Mouse (Mus musculus) hindbrain, embryonic 16.5 days (tissue): ENCODE measurements around the gene Fip1l1. TPM values are rescaled to one million over a fixed set of nuclear protein-coding genes. Genes with fewer than 3 reads are reported as not detected.

Experiments used
- ATAC-seq: fragments of 200-750 bp; cut with Nextera tagmentation; 2 replicates; pipeline ENCODE4 v1.8.0; 2017; ENCODE audit warnings: moderate TSS enrichment, moderate library complexity
- H3K27ac ChIP-seq: fragments of 300-500 bp; sonication (generic); 2 replicates; pipeline ENCODE4 v1.5.1; 2014; ENCODE audit warnings: low read depth, mild to moderate bottlenecking, control low read depth, low read length, moderate library complexity
- H3K27me3 ChIP-seq: fragments of 300-500 bp; sonication (generic); replicated peaks from 2 replicates; pipeline ENCODE4 v1.6.1; 2014; ENCODE audit warnings: low read length; ENCODE audit not compliant: control insufficient read depth, insufficient read depth
- H3K36me3 ChIP-seq: fragments of 300-500 bp; sonication (generic); 2 replicates; pipeline ENCODE4 v1.6.1; 2014; ENCODE audit warnings: mild to moderate bottlenecking, low read length, moderate library complexity, mixed read lengths; ENCODE audit not compliant: control insufficient read depth, insufficient read depth
- H3K4me1 ChIP-seq: fragments of 300-500 bp; sonication (generic); 2 replicates; pipeline ENCODE4 v1.6.1; 2014; ENCODE audit warnings: low read depth, low read length; ENCODE audit not compliant: control insufficient read depth, insufficient read depth
- H3K4me2 ChIP-seq: fragments of 300-500 bp; sonication (generic); 2 replicates; pipeline ENCODE4 v1.6.1; 2014; ENCODE audit warnings: mild to moderate bottlenecking, low read length, control low read depth, moderate library complexity
- H3K4me3 ChIP-seq: fragments of 300-500 bp; sonication (generic); 2 replicates; pipeline ENCODE4 v1.5.1; 2014; ENCODE audit warnings: mild to moderate bottlenecking, low read length, control low read depth, moderate library complexity
- H3K9ac ChIP-seq: fragments of 300-500 bp; sonication (generic); 2 replicates; pipeline ENCODE4 v1.6.1; 2014; ENCODE audit warnings: low read depth, mild to moderate bottlenecking, control low read depth, low read length, moderate library complexity
- H3K9me3 ChIP-seq: fragments of 300-500 bp; sonication (generic); 2 replicates; pipeline ENCODE4 v1.6.1; 2014; ENCODE audit warnings: mild to moderate bottlenecking, low read length, moderate library complexity; ENCODE audit not compliant: control insufficient read depth
- WGBS: fragments of 180-500 bp; shearing (Covaris S2); extraction: QIAGEN DNeasy Blood & Tissue Kit; methylation state at CpG from one replicate; pipeline ENCODE4 v1.1.7; 2014; 5-methylcytosine and 5-hydroxymethylcytosine counted together
- polyA plus RNA-seq: library from polyadenylated mRNA; unstranded; fragments of >200 nt; fragmentation: Nextera tagmentation; extraction: Ambion mirVana; gene quantifications from 2 replicates; pipeline ENCODE4 v1.2.1, GENCODE M21; 2015

The Fip1l1 gene
- polyA plus RNA-seq, result 64.9 and 71.4 TPM in 2 replicates

- Histone ChIP-seq H3K9ac (peak within 1 kb of the TSS; percentile 95), H3K27me3 (no peaks in the 10 kb centered on the region), H3K27ac (peak within 1 kb of the TSS; percentile 90), H3K36me3 (no peaks in the 10 kb centered on the region), H3K4me1 (peaks cover 23% of the 10 kb centered on the region), H3K4me2 (peak within 1 kb of the TSS; percentile 72), H3K4me3 (peak within 1 kb of the TSS; percentile 84), H3K9me3 (no peaks in the 10 kb centered on the region)
- under 1% methylated on average over 62 of the region's 73 CpGs for WGBS
- peak; percentile 91 for ATAC-seq
Measured at GRCm38 (mm10) chr5:74535240-74536021, at the start of gene Fip1l1. TSS of gene Fip1l1 (plus strand) at chr5:74535449.

GRCm38 (mm10) chr5:74492705-74493104 lies 42.5 kb upstream of the Fip1l1 start:
- H3K27me3 ChIP-seq, result no peaks in the 10 kb centered on the region
- no peak for ATAC-seq
- no peaks in the 10 kb centered on the region for H3K9me3 ChIP-seq
- no peak overlapping the region for H3K4me3 ChIP-seq
- no peak overlapping the region for H3K9ac ChIP-seq
- no peaks in the 10 kb centered on the region for H3K4me1 ChIP-seq
- 91% methylated on average over 3 of the region's 3 CpGs for WGBS
- no peak overlapping the region for H3K27ac ChIP-seq
- no peak overlapping the region for H3K4me2 ChIP-seq
- no peaks in the 10 kb centered on the region for H3K36me3 ChIP-seq

- no peaks in the 10 kb centered on the region for H3K4me1 ChIP-seq
- H3K9me3 ChIP-seq, result no peaks in the 10 kb centered on the region
- no peak overlapping the region for H3K27ac ChIP-seq
- no peaks in the 10 kb centered on the region for H3K27me3 ChIP-seq
- ATAC-seq, result no peak
- H3K36me3 ChIP-seq, result 0 out of 2 replicates have a peak, but pooled peaks cover 2% of the 10 kb centered on the region
- no peak overlapping the region for H3K4me3 ChIP-seq
- no peak overlapping the region for H3K9ac ChIP-seq
- H3K4me2 ChIP-seq, result no peak overlapping the region
Measured at GRCm38 (mm10) chr5:74511686-74512085, 23.6 kb upstream of the Fip1l1 start.

GRCm38 (mm10) chr5:74527025-74527424 lies 8.2 kb upstream of the Fip1l1 start:
- no peak overlapping the region for H3K9ac ChIP-seq
- H3K27ac ChIP-seq, result no peak overlapping the region
- H3K4me3 ChIP-seq, result no peak overlapping the region
- H3K4me2 ChIP-seq, result no peak overlapping the region
- no peaks in the 10 kb centered on the region for H3K36me3 ChIP-seq
- no peak for ATAC-seq
- WGBS, result 87% methylated on average over 5 of the region's 5 CpGs
- no peaks in the 10 kb centered on the region for H3K9me3 ChIP-seq
- no peaks in the 10 kb centered on the region for H3K27me3 ChIP-seq
- H3K4me1 ChIP-seq, result peaks cover 14% of the 10 kb centered on the region

- Histone ChIP-seq H3K9me3 (no peaks in the 10 kb centered on the region), H3K27me3 (no peaks in the 10 kb centered on the region), H3K27ac (no peak overlapping the region), H3K4me2 (peak overlapping the region; percentile 96), H3K4me3 (peak overlapping the region; percentile 62), H3K9ac (peak overlapping the region; percentile 58), H3K4me1 (peaks cover 16% of the 10 kb centered on the region), H3K36me3 (no peaks in the 10 kb centered on the region)
- WGBS, result 19% methylated on average over 16 of the region's 16 CpGs
- no peak for ATAC-seq
Measured at GRCm38 (mm10) chr5:74530785-74531184, 4.5 kb upstream of the Fip1l1 start.

GRCm38 (mm10) chr5:74531630-74532280 lies 3.5 kb upstream of the Fip1l1 start, which contains the start of gene Scfd2:
TSS of gene Scfd2 (minus strand) at chr5:74531759.
- H3K4me1 ChIP-seq, result peaks cover 22% of the 10 kb centered on the region
- peak within 1 kb of the TSS; percentile 62 for H3K4me3 ChIP-seq
- ATAC-seq, result peak; percentile 91
- H3K4me2 ChIP-seq, result peak within 1 kb of the TSS; percentile 96
- H3K27ac ChIP-seq, result peak within 1 kb of the TSS; percentile 11; the same call in 1 of the 2 replicates
- peak within 1 kb of the TSS; percentile 66 for H3K9ac ChIP-seq
- no peaks in the 10 kb centered on the region for H3K27me3 ChIP-seq
- no peaks in the 10 kb centered on the region for H3K9me3 ChIP-seq
- no peaks in the 10 kb centered on the region for H3K36me3 ChIP-seq
- 6% methylated on average over 35 of the region's 35 CpGs for WGBS

GRCm38 (mm10) chr5:74536180-74536947 lies 1.1 kb downstream of the Fip1l1 start:
- Histone ChIP-seq H3K4me2 (peak overlapping the region; percentile 72), H3K4me1 (peaks cover 17% of the 10 kb centered on the region), H3K9ac (peak overlapping the region; percentile 95), H3K36me3 (no peaks in the 10 kb centered on the region), H3K27me3 (no peaks in the 10 kb centered on the region), H3K9me3 (no peaks in the 10 kb centered on the region), H3K4me3 (peak overlapping the region; percentile 84), H3K27ac (peak overlapping the region; percentile 90; the same call in 1 of the 2 replicates)
- WGBS, result 47% methylated on average over 12 of the region's 12 CpGs
- no peak for ATAC-seq

- no peaks in the 10 kb centered on the region for H3K27me3 ChIP-seq
Measured at GRCm38 (mm10) chr5:74545606-74546005, 10.4 kb downstream of the Fip1l1 start.

GRCm38 (mm10) chr5:74549566-74549965 lies 14.3 kb downstream of the Fip1l1 start:
- no peaks in the 10 kb centered on the region for H3K9me3 ChIP-seq
- no peak overlapping the region for H3K27ac ChIP-seq
- no peak for ATAC-seq
- no peaks in the 10 kb centered on the region for H3K27me3 ChIP-seq
- H3K4me2 ChIP-seq, result no peak overlapping the region
- H3K4me3 ChIP-seq, result no peak overlapping the region
- H3K9ac ChIP-seq, result no peak overlapping the region
- H3K4me1 ChIP-seq, result no peaks in the 10 kb centered on the region
- WGBS, result 75% methylated on average over 8 of the region's 8 CpGs
- peaks cover 25% of the 10 kb centered on the region for H3K36me3 ChIP-seq

More at GRCm38 (mm10) chr5:74545606-74546005, 10.4 kb downstream of the Fip1l1 start:
- H3K9ac ChIP-seq, result no peak overlapping the region
- peaks cover 25% of the 10 kb centered on the region for H3K36me3 ChIP-seq
- H3K4me2 ChIP-seq, result no peak overlapping the region
- H3K9me3 ChIP-seq, result no peaks in the 10 kb centered on the region
- WGBS, result 97% methylated on average over 4 of the region's 4 CpGs
- H3K27ac ChIP-seq, result no peak overlapping the region
- H3K4me1 ChIP-seq, result no peaks in the 10 kb centered on the region
- no peak overlapping the region for H3K4me3 ChIP-seq
- no peak for ATAC-seq
